Mouse (Mus musculus) hindbrain, embryonic 12.5 days (tissue): ENCODE results near the gene H2afy2. TPM values are rescaled to one million over a fixed set of nuclear protein-coding genes. Genes with fewer than 3 reads are reported as not detected.
A peak's percentile ranks its signal among the peaks of the same experiment; 100 is the strongest.

ENCODE experiments used
- ATAC-seq: fragments of 200-750 bp; cut with Nextera tagmentation; 2 replicates; pipeline ENCODE4 v1.8.0; 2017; ENCODE audit warnings: moderate TSS enrichment; ENCODE audit not compliant: low FRiP score
- H3K27ac ChIP-seq: fragments of 300-500 bp; sonication (generic); 2 replicates; pipeline ENCODE4 v1.5.1; 2016; ENCODE audit warnings: mild to moderate bottlenecking
- H3K27me3 ChIP-seq: fragments of 300-500 bp; sonication (generic); 2 replicates; pipeline ENCODE4 v1.6.1; 2016; ENCODE audit warnings: mild to moderate bottlenecking
- H3K36me3 ChIP-seq: fragments of 300-500 bp; sonication (generic); 2 replicates; pipeline ENCODE4 v1.6.1; 2016; ENCODE audit warnings: mild to moderate bottlenecking
- H3K4me1 ChIP-seq: fragments of 300-500 bp; sonication (generic); 2 replicates; pipeline ENCODE4 v1.6.1; 2016
- H3K4me2 ChIP-seq: fragments of 300-500 bp; sonication (generic); replicated peaks from 2 replicates; pipeline ENCODE4 v1.6.1; 2016; ENCODE audit warnings: mild to moderate bottlenecking
- H3K4me3 ChIP-seq: fragments of 300-500 bp; sonication (generic); 2 replicates; pipeline ENCODE4 v1.5.1; 2016; ENCODE audit warnings: mild to moderate bottlenecking
- H3K9ac ChIP-seq: fragments of 300-500 bp; sonication (generic); 2 replicates; pipeline ENCODE4 v1.6.1; 2016; ENCODE audit warnings: mild to moderate bottlenecking, moderate library complexity
- H3K9me3 ChIP-seq: fragments of 300-500 bp; sonication (generic); replicated peaks from 2 replicates; pipeline ENCODE4 v1.6.1; 2016; ENCODE audit warnings: mild to moderate bottlenecking
- WGBS: fragments of 180-500 bp; shearing (Covaris S2); methylation state at CpG from one replicate; pipeline ENCODE4 v1.1.7; 2016; 5-methylcytosine and 5-hydroxymethylcytosine counted together
- polyA plus RNA-seq: library from polyadenylated mRNA; unstranded; fragments of >200 nt; fragmentation: Nextera tagmentation; extraction: Ambion mirVana; gene quantifications from 2 replicates; pipeline ENCODE4 v1.2.1, GENCODE M21; 2016

H2afy2 gene
- polyA plus RNA-seq, 1 experiment from 2014 or later = 340 TPM

GRCm38 (mm10) chr10:61742336-61742735 lies 41.6 kb downstream of the H2afy2 start:
- no peak overlapping the region for H3K4me3 ChIP-seq
- H3K9me3 ChIP-seq = no peaks in the 10 kb centered on the region
- ATAC-seq = no peak
- H3K4me1 ChIP-seq = no peaks in the 10 kb centered on the region
- H3K36me3 ChIP-seq = peaks cover 100% of the 10 kb centered on the region
- no peak overlapping the region for H3K4me2 ChIP-seq
- H3K27ac ChIP-seq = no peak overlapping the region
- no peak overlapping the region for H3K9ac ChIP-seq
- 95% methylated on average over 8 of the region's 8 CpGs for WGBS
- H3K27me3 ChIP-seq = no peaks in the 10 kb centered on the region

GRCm38 (mm10) chr10:61741873-61742272 lies 42.1 kb downstream of the H2afy2 start:
- Histone ChIP-seq H3K4me2 (no peak overlapping the region), H3K36me3 (peaks cover 97% of the 10 kb centered on the region), H3K4me3 (no peak overlapping the region), H3K27ac (no peak overlapping the region), H3K9ac (no peak overlapping the region), H3K27me3 (no peaks in the 10 kb centered on the region), H3K9me3 (no peaks in the 10 kb centered on the region), H3K4me1 (no peaks in the 10 kb centered on the region)
- ATAC-seq = no peak
- 82% methylated on average over 4 of the region's 4 CpGs for WGBS

DNA sequence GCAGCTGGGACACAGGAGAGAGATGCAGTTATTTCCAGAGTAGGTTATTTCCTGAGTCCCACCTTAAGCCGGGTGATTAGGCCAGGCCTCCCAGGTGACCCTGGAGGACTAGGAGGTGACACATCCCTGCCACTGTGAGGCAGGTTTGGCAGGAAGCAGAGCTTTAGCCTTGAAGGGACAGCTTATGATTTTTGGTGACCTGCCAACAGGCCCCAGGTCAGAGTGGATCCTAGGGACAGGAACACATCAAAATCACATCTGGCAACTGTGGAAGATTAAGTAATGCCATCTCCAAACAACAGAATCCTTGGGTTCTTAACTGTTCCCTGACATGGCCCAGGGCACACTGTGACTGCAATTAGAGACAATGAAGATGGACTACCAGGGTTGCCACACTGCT lies 42.6 kb downstream of the H2afy2 start:
- no peak overlapping the region for H3K4me3 ChIP-seq
- H3K27ac ChIP-seq = no peak overlapping the region
- no peaks in the 10 kb centered on the region for H3K4me1 ChIP-seq
- no peak overlapping the region for H3K4me2 ChIP-seq
- WGBS = 100% methylated on average over 1 of the region's 1 CpGs
- H3K36me3 ChIP-seq = peaks cover 92% of the 10 kb centered on the region
- no peaks in the 10 kb centered on the region for H3K9me3 ChIP-seq
- H3K9ac ChIP-seq = no peak overlapping the region
- no peaks in the 10 kb centered on the region for H3K27me3 ChIP-seq
- no peak for ATAC-seq

- Histone ChIP-seq H3K4me2 (no peak overlapping the region), H3K9me3 (no peaks in the 10 kb centered on the region), H3K9ac (no peak overlapping the region), H3K4me1 (no peaks in the 10 kb centered on the region), H3K27ac (no peak overlapping the region), H3K36me3 (peaks cover 60% of the 10 kb centered on the region), H3K27me3 (no peaks in the 10 kb centered on the region), H3K4me3 (no peak overlapping the region)
- ATAC-seq = no peak
- 93% methylated on average over 4 of the region's 4 CpGs for WGBS
These were observed 45.8 kb downstream of the H2afy2 start for GRCm38 (mm10) chr10:61738126-61738525.

- H3K27ac ChIP-seq = no peak overlapping the region
- H3K4me1 ChIP-seq = no peaks in the 10 kb centered on the region
- H3K9me3 ChIP-seq = no peaks in the 10 kb centered on the region
- H3K4me2 ChIP-seq = no peak overlapping the region
- H3K36me3 ChIP-seq = peaks cover 54% of the 10 kb centered on the region
- no peak for ATAC-seq
- no peak overlapping the region for H3K9ac ChIP-seq
- H3K4me3 ChIP-seq = no peak overlapping the region
- 85% methylated on average over 1 of the region's 1 CpGs for WGBS
- H3K27me3 ChIP-seq = no peaks in the 10 kb centered on the region
These were observed 46.4 kb downstream of the H2afy2 start for GRCm38 (mm10) chr10:61737537-61737936.

DNA sequence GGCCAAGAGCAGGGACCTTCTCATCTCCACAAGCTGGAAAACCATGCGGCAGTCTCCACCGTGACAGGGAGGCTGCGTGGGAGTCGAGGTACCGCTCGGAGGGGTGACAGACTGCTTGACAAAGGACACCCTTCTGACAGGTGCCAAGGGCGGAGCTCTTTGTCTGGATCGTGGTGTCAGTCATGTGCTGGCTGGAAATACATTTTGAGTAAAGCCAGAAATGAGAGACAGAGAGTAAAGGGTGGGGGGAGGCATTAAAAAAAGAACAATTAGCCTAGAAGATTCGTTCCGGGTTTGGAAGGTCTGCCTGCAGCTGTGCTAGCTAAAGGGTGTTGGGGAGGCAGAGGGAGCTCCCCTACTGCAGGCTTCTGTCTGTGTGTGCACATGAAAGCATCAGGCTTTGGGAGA lies 47.3 kb downstream of the H2afy2 start:
- Histone ChIP-seq H3K27ac (0 out of 2 replicates have a peak overlapping the region, but pooled peaks have one; percentile 35), H3K9ac (no peak overlapping the region), H3K9me3 (no peaks in the 10 kb centered on the region), H3K4me3 (no peak overlapping the region), H3K4me2 (no peak overlapping the region), H3K4me1 (no peaks in the 10 kb centered on the region), H3K36me3 (peaks cover 46% of the 10 kb centered on the region), H3K27me3 (no peaks in the 10 kb centered on the region)
- 73% methylated on average over 10 of the region's 10 CpGs for WGBS
- no peak for ATAC-seq

GRCm38 (mm10) chr10:61734377-61734776 lies 49.6 kb downstream of the H2afy2 start:
- H3K4me1 ChIP-seq = no peaks in the 10 kb centered on the region
- H3K4me3 ChIP-seq = no peak overlapping the region
- ATAC-seq = no peak
- H3K9me3 ChIP-seq = peaks cover 3% of the 10 kb centered on the region; the same call in 1 of the 2 replicates
- no peaks in the 10 kb centered on the region for H3K27me3 ChIP-seq
- H3K9ac ChIP-seq = no peak overlapping the region
- peaks cover 23% of the 10 kb centered on the region for H3K36me3 ChIP-seq
- WGBS = 50% methylated on average over 3 of the region's 3 CpGs
- no peak overlapping the region for H3K4me2 ChIP-seq
- H3K27ac ChIP-seq = no peak overlapping the region

- H3K4me3 ChIP-seq = no peak overlapping the region
- 91% methylated on average over 6 of the region's 6 CpGs for WGBS
- H3K9ac ChIP-seq = no peak overlapping the region
- H3K36me3 ChIP-seq = no peaks in the 10 kb centered on the region
- ATAC-seq = no peak
- H3K27ac ChIP-seq = no peak overlapping the region
- H3K4me2 ChIP-seq = no peak overlapping the region
- no peaks in the 10 kb centered on the region for H3K4me1 ChIP-seq
- no peaks in the 10 kb centered on the region for H3K27me3 ChIP-seq
- peaks cover 3% of the 10 kb centered on the region; the same call in 1 of the 2 replicates for H3K9me3 ChIP-seq
These were observed 53.8 kb downstream of the H2afy2 start for GRCm38 (mm10) chr10:61730171-61730570.

GRCm38 (mm10) chr10:61729181-61729580 lies 54.8 kb downstream of the H2afy2 start:
- H3K9me3 ChIP-seq = peaks cover 3% of the 10 kb centered on the region; the same call in 1 of the 2 replicates
- no peak overlapping the region for H3K4me3 ChIP-seq
- H3K27ac ChIP-seq = no peak overlapping the region
- no peak for ATAC-seq
- H3K9ac ChIP-seq = no peak overlapping the region
- WGBS = 82% methylated on average over 11 of the region's 11 CpGs
- H3K27me3 ChIP-seq = no peaks in the 10 kb centered on the region
- H3K4me1 ChIP-seq = no peaks in the 10 kb centered on the region
- H3K36me3 ChIP-seq = no peaks in the 10 kb centered on the region
- H3K4me2 ChIP-seq = no peak overlapping the region

- H3K9me3 ChIP-seq = no peaks in the 10 kb centered on the region
These were observed 60.7 kb downstream of the H2afy2 start for GRCm38 (mm10) chr10:61723271-61723670.

GRCm38 (mm10) chr10:61722215-61722614 lies 61.7 kb downstream of the H2afy2 start:
- no peak for ATAC-seq
- 70% methylated on average over 3 of the region's 3 CpGs for WGBS
- H3K4me2 ChIP-seq = no peak overlapping the region
- H3K27ac ChIP-seq = no peak overlapping the region
- H3K4me3 ChIP-seq = no peak overlapping the region
- no peak overlapping the region for H3K9ac ChIP-seq
- no peaks in the 10 kb centered on the region; the same call in 1 of the 2 replicates for H3K27me3 ChIP-seq
- H3K9me3 ChIP-seq = no peaks in the 10 kb centered on the region
- no peaks in the 10 kb centered on the region for H3K36me3 ChIP-seq
- H3K4me1 ChIP-seq = no peaks in the 10 kb centered on the region

More at GRCm38 (mm10) chr10:61723271-61723670, 60.7 kb downstream of the H2afy2 start:
- Histone ChIP-seq H3K4me2 (no peak overlapping the region), H3K36me3 (no peaks in the 10 kb centered on the region), H3K27me3 (no peaks in the 10 kb centered on the region), H3K4me1 (no peaks in the 10 kb centered on the region), H3K4me3 (no peak overlapping the region), H3K27ac (no peak overlapping the region), H3K9ac (no peak overlapping the region)
- WGBS = 77% methylated on average over 6 of the region's 6 CpGs
- ATAC-seq = no peak

DNA sequence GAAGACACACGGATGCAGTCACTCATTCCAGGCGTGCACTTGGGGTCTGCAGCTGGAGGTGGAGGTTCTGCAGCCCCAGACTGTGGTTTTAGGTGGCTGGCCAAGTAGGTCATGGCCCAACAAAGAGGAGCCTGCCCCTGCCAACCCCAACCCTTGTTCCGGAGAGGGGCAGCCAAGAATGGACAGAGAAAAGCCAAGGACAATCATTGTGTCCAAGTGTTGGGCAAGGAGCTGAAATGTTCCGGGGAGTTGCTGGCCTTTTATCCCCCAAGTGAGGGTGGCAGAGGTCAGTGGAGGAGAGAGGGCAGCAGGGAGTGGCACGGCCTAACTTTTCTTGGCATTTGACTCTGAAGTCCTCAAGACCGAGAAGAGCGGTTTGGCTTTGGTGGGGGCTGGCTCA lies 63.6 kb downstream of the H2afy2 start:
- peaks cover 13% of the 10 kb centered on the region for H3K27me3 ChIP-seq
- no peak overlapping the region for H3K9ac ChIP-seq
- no peaks in the 10 kb centered on the region for H3K36me3 ChIP-seq
- peaks cover 5% of the 10 kb centered on the region for H3K4me1 ChIP-seq
- H3K4me3 ChIP-seq = no peak overlapping the region
- 88% methylated on average over 7 of the region's 7 CpGs for WGBS
- no peak overlapping the region for H3K27ac ChIP-seq
- no peaks in the 10 kb centered on the region for H3K9me3 ChIP-seq
- no peak overlapping the region for H3K4me2 ChIP-seq
- ATAC-seq = no peak

DNA sequence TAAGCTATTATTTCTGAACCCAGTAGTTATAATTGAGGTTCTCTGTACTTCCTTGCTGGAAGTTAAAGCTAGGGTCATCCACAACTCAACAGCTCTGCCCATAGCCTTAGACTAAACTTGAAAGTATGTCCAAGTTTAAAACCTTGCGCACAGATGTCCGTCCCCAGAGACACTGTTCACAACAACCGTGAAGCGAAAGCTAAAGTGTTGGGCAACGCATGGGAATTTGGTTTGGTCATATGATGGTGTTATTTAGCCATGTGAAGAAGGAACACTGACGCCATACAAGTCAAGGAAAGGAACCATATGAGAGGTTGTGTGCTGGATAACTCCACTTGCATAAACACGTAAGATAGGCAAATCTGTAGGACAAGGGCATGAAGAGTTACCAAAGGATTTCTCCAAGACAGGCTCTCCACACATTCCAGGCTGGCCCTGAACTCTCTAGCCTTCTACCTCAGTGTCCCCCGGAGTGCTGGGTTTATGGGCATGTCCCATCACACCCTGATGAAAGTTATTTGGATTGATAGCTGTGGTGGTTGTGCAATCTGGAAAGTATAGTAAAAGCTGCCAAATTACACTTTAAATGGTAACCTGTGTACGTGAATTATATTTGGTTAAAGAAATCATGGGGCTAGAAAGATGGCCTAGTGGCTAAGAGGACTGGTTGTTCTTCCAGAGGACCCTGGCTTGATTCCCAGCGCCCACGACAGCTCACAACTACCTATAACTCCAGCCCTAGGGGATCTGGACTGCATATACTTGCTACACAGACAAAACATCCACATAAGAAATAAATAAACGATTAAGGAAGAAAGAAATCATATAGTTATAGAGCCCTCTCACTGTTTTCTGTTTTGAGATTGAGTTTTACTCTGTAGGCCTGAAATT lies 66.3 kb downstream of the H2afy2 start:
- no peak for ATAC-seq
- Histone ChIP-seq H3K27ac (no peak overlapping the region), H3K9me3 (no peaks in the 10 kb centered on the region), H3K27me3 (peaks cover 27% of the 10 kb centered on the region), H3K4me3 (no peak overlapping the region), H3K36me3 (no peaks in the 10 kb centered on the region), H3K9ac (no peak overlapping the region), H3K4me2 (no peak overlapping the region), H3K4me1 (peaks cover 11% of the 10 kb centered on the region)
- WGBS = 91% methylated on average over 12 of the region's 12 CpGs
